Mouse (Mus musculus): ENCODE data around the gene Tbc1d22a. TPM values are rescaled to one million over a fixed set of nuclear protein-coding genes. Genes with fewer than 3 reads are reported as not detected.

Gene Tbc1d22a
- polyA plus RNA-seq, 1 experiment from 2014 or later: 10.8 TPM

DNA sequence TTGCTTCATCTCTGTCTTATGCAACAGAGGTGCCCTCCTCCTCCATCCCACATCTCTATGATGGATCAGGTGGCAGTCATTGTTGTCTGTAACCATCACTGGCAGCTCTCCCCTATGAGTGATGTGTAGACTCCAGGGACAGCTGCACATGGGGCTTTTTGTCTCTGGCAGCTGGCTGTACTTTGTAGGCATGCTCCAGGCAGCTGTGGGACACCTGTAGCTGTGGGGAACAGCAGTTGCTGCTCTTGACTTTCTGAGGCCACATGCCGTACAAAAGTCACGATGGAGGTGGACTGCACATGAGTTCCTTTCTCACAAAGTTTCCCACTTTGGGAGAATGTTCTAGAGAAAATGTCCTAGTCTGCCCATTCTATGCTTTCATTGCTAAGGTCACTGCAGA, 223.1 kb downstream of the Tbc1d22a start:
- 93% methylated on average over 2 of the region's 2 CpGs for WGBS
- DNase-seq (ENCODE audit: low spot score): no peak
- peaks cover 3% of the 10 kb centered on the region; the same call in 1 of the 2 replicates for H3K4me1 ChIP-seq

GRCm38 (mm10) chr15:86439015-86439796, 224.9 kb downstream of the Tbc1d22a start:
- H3K27me3 ChIP-seq (ENCODE audit: low read depth, poor library complexity, severe bottlenecking): no peaks in the 10 kb centered on the region

More for the DNA sequence above, 223.1 kb downstream of the Tbc1d22a start:
- H3K9me3 ChIP-seq (replicated peaks): no peaks in the 10 kb centered on the region
- H3K27me3 ChIP-seq (ENCODE audit: low read depth, poor library complexity, severe bottlenecking): no peaks in the 10 kb centered on the region
- no peak overlapping the region for H3K27ac ChIP-seq (replicated peaks)
- H3K4me3 ChIP-seq: no peak overlapping the region
- H3K36me3 ChIP-seq: no peaks in the 10 kb centered on the region

GRCm38 (mm10) chr15:86444271-86444670, 230.0 kb downstream of the Tbc1d22a start:
- Histone ChIP-seq H3K36me3 (no peaks in the 10 kb centered on the region), H3K4me3 (no peak overlapping the region), H3K27ac (replicated peaks) (no peak overlapping the region), H3K27me3 (ENCODE audit: low read depth, poor library complexity, severe bottlenecking) (no peaks in the 10 kb centered on the region), H3K9me3 (replicated peaks) (no peaks in the 10 kb centered on the region), H3K4me1 (peaks cover 4% of the 10 kb centered on the region; the same call in 1 of the 2 replicates)
- 88% methylated on average over 2 of the region's 2 CpGs for WGBS
- no peak for DNase-seq (ENCODE audit: low spot score)

More at GRCm38 (mm10) chr15:86439015-86439796, 224.9 kb downstream of the Tbc1d22a start:
- Histone ChIP-seq H3K9me3 (replicated peaks) (no peaks in the 10 kb centered on the region), H3K4me3 (no peak overlapping the region), H3K27ac (replicated peaks) (peak overlapping the region; percentile 39; the same call in 1 of the 2 replicates), H3K36me3 (no peaks in the 10 kb centered on the region), H3K4me1 (no peaks in the 10 kb centered on the region)
- 92% methylated on average over 15 of the region's 15 CpGs for WGBS
- DNase-seq (ENCODE audit: low spot score): no peak

DNA sequence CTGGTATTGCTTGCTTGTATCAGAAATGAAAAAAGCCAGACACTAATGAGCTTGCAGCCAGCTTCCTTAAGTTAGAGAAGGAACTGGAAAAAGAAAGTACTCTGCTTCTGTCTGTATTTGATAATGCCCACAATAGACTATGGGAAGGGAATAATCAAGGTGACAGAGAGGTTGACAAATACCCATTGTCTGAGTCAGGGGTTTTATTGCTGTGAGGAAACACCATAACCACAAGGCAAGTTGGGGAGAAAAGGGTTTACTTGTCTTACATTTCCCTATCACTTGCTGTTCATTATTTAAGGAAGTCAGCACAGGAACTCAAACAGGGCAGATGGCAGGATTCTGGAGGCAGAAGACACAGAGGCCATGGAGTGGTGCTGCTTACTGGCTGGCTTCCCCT, 231.8 kb downstream of the Tbc1d22a start:
- no peaks in the 10 kb centered on the region for H3K27me3 ChIP-seq (ENCODE audit: low read depth, poor library complexity, severe bottlenecking)

DNA sequence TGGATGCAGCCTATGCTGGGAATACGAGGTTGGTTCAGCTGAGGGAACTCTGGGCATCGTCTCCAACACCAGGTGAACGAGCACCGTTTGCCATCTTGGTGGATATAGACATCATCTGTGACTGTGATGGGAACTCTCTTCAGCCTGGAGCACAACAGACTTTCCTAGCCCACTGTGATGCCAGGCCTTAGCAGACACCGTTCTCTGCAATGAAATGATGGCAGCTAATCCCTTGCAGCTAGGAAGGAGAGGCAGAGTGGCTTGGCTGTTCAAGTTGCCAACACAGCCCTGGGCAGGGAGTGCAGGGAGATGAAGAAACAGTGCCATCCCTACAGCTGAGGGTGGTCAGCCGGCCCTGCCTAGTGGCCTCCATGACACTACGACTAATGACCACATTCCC, 233.0 kb downstream of the Tbc1d22a start:
- no peaks in the 10 kb centered on the region for H3K27me3 ChIP-seq (ENCODE audit: low read depth, poor library complexity, severe bottlenecking)
- H3K9me3 ChIP-seq (replicated peaks): no peaks in the 10 kb centered on the region
- H3K27ac ChIP-seq (replicated peaks): no peak overlapping the region
- H3K4me1 ChIP-seq: peaks cover 4% of the 10 kb centered on the region; the same call in 1 of the 2 replicates
- 88% methylated on average over 7 of the region's 7 CpGs for WGBS
- no peak for DNase-seq (ENCODE audit: low spot score)
- H3K4me3 ChIP-seq: no peak overlapping the region
- H3K36me3 ChIP-seq: 0 out of 2 replicates have a peak, but pooled peaks cover 9% of the 10 kb centered on the region

More for the DNA sequence above, 231.8 kb downstream of the Tbc1d22a start:
- Histone ChIP-seq H3K36me3 (0 out of 2 replicates have a peak, but pooled peaks cover 9% of the 10 kb centered on the region), H3K4me3 (no peak overlapping the region), H3K27ac (replicated peaks) (no peak overlapping the region), H3K4me1 (peaks cover 4% of the 10 kb centered on the region; the same call in 1 of the 2 replicates), H3K9me3 (replicated peaks) (no peaks in the 10 kb centered on the region)
- no peak for DNase-seq (ENCODE audit: low spot score)

GRCm38 (mm10) chr15:86449236-86449635, 235.0 kb downstream of the Tbc1d22a start:
- Histone ChIP-seq H3K27ac (replicated peaks) (no peak overlapping the region), H3K36me3 (0 out of 2 replicates have a peak, but pooled peaks cover 9% of the 10 kb centered on the region), H3K4me3 (no peak overlapping the region), H3K27me3 (ENCODE audit: low read depth, poor library complexity, severe bottlenecking) (no peaks in the 10 kb centered on the region), H3K9me3 (replicated peaks) (no peaks in the 10 kb centered on the region), H3K4me1 (peaks cover 4% of the 10 kb centered on the region; the same call in 1 of the 2 replicates)
- 88% methylated on average over 5 of the region's 5 CpGs for WGBS
- no peak for DNase-seq (ENCODE audit: low spot score)

GRCm38 (mm10) chr15:86449794-86450193, 235.5 kb downstream of the Tbc1d22a start:
- 94% methylated on average over 2 of the region's 2 CpGs for WGBS
- H3K36me3 ChIP-seq: 0 out of 2 replicates have a peak, but pooled peaks cover 9% of the 10 kb centered on the region
- H3K4me1 ChIP-seq: peaks cover 4% of the 10 kb centered on the region; the same call in 1 of the 2 replicates
- DNase-seq (ENCODE audit: low spot score): no peak
- H3K9me3 ChIP-seq (replicated peaks): no peaks in the 10 kb centered on the region
- H3K27ac ChIP-seq (replicated peaks): no peak overlapping the region
- no peak overlapping the region for H3K4me3 ChIP-seq
- H3K27me3 ChIP-seq (ENCODE audit: low read depth, poor library complexity, severe bottlenecking): no peaks in the 10 kb centered on the region

DNA sequence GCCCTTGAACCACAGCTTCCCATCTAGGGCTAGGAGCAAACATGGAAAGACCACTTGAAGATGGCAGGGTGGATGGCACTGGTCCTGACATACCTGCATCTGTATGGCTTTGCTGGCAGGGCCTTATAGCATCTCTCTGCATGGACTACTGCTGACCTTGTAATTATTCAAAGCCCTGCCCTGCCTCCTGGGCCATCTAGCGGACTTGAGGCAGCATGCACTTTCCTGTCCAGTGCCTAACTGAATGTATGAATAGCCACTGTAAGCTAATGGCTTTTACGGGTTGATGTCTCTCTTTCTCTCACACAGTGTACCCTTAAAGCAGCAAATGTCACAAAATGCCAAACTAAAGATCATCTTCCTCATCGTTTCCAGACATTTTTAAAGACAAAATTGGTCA, 245.2 kb downstream of the Tbc1d22a start:
- 84% methylated on average over 3 of the region's 3 CpGs for WGBS
- Histone ChIP-seq H3K4me1 (peaks cover 6% of the 10 kb centered on the region; the same call in 1 of the 2 replicates), H3K27me3 (ENCODE audit: low read depth, poor library complexity, severe bottlenecking) (no peaks in the 10 kb centered on the region), H3K36me3 (no peaks in the 10 kb centered on the region), H3K4me3 (no peak overlapping the region), H3K27ac (replicated peaks) (no peak overlapping the region), H3K9me3 (replicated peaks) (no peaks in the 10 kb centered on the region)
- DNase-seq (ENCODE audit: low spot score): no peak

DNA sequence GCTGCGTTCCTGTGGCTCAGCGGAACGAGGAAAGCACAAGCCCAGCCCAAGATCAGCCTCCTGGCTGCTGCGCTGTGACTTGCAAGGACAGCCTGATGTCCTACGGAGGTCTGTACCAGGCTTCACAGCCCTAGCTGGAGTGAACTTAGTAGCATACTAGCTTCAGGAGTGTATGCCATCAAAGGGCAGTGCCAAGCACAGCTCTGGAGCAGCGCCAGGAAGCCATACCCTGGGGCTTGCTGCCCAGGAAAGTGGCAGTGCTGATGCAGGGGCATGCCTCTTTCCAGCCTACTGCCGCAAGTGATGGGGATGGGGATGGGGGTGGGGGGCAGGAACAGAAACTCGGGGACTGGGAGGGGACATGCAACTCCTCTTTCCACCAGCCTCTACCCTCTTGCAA, 248.4 kb downstream of the Tbc1d22a start:
- H3K9me3 ChIP-seq (replicated peaks): no peaks in the 10 kb centered on the region
- no peak for DNase-seq (ENCODE audit: low spot score)
- H3K4me1 ChIP-seq: peaks cover 6% of the 10 kb centered on the region; the same call in 1 of the 2 replicates
- H3K4me3 ChIP-seq: no peak overlapping the region
- no peaks in the 10 kb centered on the region for H3K27me3 ChIP-seq (ENCODE audit: low read depth, poor library complexity, severe bottlenecking)
- no peak overlapping the region for H3K27ac ChIP-seq (replicated peaks)
- H3K36me3 ChIP-seq: no peaks in the 10 kb centered on the region
- 91% methylated on average over 8 of the region's 8 CpGs for WGBS

DNA sequence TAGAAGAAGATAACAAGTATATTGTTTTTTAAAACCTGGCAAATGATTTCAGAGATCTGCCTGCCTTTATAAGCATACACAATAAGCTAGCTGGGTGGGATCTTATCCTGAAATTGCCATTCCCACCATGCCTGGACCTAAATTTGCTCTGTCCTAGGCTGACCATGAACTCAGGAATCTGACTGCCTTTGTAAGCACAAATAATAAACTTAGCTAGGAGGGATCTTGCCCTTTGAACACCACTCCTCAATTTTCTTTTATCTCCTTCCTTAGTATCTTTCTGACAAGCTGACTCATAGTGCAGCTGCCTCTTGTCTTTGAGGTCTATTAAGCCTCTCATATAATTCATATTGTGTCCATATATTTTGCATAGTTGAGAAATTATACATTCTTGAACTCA, 253.8 kb downstream of the Tbc1d22a start:
- Histone ChIP-seq H3K9me3 (replicated peaks) (peaks cover 4% of the 10 kb centered on the region; the same call in 1 of the 2 replicates), H3K4me1 (peaks cover 6% of the 10 kb centered on the region; the same call in 1 of the 2 replicates), H3K4me3 (no peak overlapping the region), H3K27me3 (ENCODE audit: low read depth, poor library complexity, severe bottlenecking) (no peaks in the 10 kb centered on the region), H3K36me3 (no peaks in the 10 kb centered on the region), H3K27ac (replicated peaks) (no peak overlapping the region)
- DNase-seq (ENCODE audit: low spot score): no peak

- no peaks in the 10 kb centered on the region for H3K36me3 ChIP-seq
- 0 out of 2 replicates have a peak overlapping the region, but pooled peaks have one; percentile 17 for H3K27ac ChIP-seq (replicated peaks)
- DNase-seq (ENCODE audit: low spot score): no peak
- no peak overlapping the region for H3K4me3 ChIP-seq
- WGBS: 69% methylated on average over 7 of the region's 7 CpGs
- H3K9me3 ChIP-seq (replicated peaks): peaks cover 4% of the 10 kb centered on the region; the same call in 1 of the 2 replicates
- no peaks in the 10 kb centered on the region for H3K27me3 ChIP-seq (ENCODE audit: low read depth, poor library complexity, severe bottlenecking)
- peaks cover 27% of the 10 kb centered on the region for H3K4me1 ChIP-seq
These were observed 256.9 kb downstream of the Tbc1d22a start for GRCm38 (mm10) chr15:86471136-86471535.

DNA sequence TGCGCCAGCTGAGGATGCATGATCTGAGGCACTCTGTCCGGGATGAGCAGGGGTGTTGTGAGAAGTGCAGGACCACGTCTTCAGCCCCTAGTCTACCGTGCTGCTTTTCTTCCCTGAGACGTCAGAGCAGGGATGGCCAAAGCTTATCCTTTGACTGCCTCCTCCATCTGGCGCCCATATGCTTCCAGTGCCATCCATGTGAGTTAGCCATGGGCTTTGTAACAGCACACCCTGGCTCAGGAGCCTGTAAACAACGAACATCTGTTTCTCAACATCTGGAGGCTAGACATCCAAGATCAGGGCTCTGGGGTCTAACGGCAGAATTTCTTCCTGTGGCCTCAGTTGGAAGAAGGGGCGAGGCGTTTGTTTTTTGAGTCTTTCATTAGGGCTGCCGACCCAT, 259.2 kb downstream of the Tbc1d22a start:
- H3K4me3 ChIP-seq: no peak overlapping the region
- peak; percentile 29 for DNase-seq (ENCODE audit: low spot score)
- 71% methylated on average over 11 of the region's 11 CpGs for WGBS
- H3K9me3 ChIP-seq (replicated peaks): peaks cover 3% of the 10 kb centered on the region; the same call in 1 of the 2 replicates
- peaks cover 51% of the 10 kb centered on the region for H3K4me1 ChIP-seq
- no peaks in the 10 kb centered on the region for H3K27me3 ChIP-seq (ENCODE audit: low read depth, poor library complexity, severe bottlenecking)
- no peaks in the 10 kb centered on the region for H3K36me3 ChIP-seq
- H3K27ac ChIP-seq (replicated peaks): 0 out of 2 replicates have a peak overlapping the region, but pooled peaks have one; percentile 29

GRCm38 (mm10) chr15:86474951-86475350, 260.7 kb downstream of the Tbc1d22a start:
- peak overlapping the region; percentile 3 for H3K27ac ChIP-seq (replicated peaks)
- no peak overlapping the region for H3K4me3 ChIP-seq
- H3K4me1 ChIP-seq: peaks cover 64% of the 10 kb centered on the region
- no peaks in the 10 kb centered on the region for H3K27me3 ChIP-seq (ENCODE audit: low read depth, poor library complexity, severe bottlenecking)
- WGBS: 67% methylated on average over 5 of the region's 5 CpGs
- no peak for DNase-seq (ENCODE audit: low spot score)
- no peaks in the 10 kb centered on the region for H3K36me3 ChIP-seq
- H3K9me3 ChIP-seq (replicated peaks): no peaks in the 10 kb centered on the region
